Mouse (Mus musculus): ENCODE measurements around the gene P2ry2. TPM values are rescaled to one million over a fixed set of nuclear protein-coding genes. Genes with fewer than 3 reads are reported as not detected.

The P2ry2 gene
- total RNA-seq, 2 experiments from 2014 or later, result 0.57 to 0.91 TPM

DNA sequence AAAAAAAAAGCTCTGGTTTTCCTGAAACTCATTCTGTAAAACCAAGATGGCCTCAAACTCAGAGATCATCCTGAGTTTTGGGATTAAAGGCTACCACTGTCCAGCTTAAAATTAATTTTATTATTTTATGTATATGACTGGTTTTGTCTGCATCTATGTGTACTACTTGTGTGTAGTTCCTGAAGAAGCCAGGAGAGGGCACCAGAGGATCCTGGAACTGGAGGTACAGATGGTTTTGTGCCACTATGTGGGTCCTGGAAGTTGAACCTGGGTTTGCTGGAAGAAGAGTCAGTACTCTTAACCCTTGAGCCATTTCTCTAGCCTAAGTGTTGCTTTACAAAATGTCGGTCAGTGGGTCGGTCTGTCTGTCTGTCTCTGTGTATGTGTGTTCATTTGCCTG, 54.2 kb downstream of the P2ry2 start:
- intact Hi-C loops (cut with DNase I), result no loop called here
- DNase-seq (ENCODE audit: low spot score in 2 of 2), result no peak

DNA sequence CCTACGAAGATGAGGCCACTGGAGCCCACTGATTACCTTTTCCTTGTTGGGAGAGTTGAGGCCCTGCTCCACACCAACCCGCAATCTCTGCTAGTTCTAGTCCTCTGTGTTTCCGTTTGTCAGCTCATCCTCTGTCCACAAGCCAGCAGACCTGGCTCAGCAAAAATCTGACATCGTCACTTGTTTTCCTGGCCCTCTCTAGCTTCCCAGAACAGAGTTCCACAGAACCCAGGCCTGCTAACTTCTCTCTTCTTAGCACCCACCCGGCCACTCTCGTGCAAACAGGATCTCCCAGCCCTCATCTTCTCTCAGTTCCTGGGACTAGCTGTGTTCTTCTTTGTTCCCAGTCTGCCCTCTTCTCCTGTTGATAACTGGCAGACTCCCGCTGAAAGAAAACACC, 60.0 kb downstream of the P2ry2 start:
- DNase-seq (ENCODE audit: low spot score in 2 of 2), result no peak
- intact Hi-C loops (cut with DNase I), result no loop called here

DNA sequence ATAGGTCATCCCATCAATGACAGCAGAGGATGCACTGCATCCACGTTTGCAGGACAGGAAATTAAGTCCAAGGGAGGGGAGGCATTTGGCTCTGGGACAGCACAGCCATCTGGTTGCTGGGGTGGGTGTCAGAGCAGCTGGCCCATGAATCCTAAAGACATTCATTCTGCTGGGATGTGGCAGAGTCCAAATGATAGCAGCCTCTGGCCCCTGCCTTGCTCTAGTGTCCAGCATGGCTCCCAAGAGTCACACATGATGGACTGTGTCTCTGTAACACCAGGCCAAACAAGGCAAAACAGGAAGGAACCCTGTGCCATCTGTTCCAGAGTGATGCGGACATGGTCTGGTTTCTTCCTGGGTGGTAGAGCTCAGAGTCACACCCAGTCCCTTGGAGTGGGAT, 60.8 kb downstream of the P2ry2 start:
- intact Hi-C loops (cut with DNase I), result no loop called here
- no peak for DNase-seq (ENCODE audit: low spot score in 2 of 2)

DNA sequence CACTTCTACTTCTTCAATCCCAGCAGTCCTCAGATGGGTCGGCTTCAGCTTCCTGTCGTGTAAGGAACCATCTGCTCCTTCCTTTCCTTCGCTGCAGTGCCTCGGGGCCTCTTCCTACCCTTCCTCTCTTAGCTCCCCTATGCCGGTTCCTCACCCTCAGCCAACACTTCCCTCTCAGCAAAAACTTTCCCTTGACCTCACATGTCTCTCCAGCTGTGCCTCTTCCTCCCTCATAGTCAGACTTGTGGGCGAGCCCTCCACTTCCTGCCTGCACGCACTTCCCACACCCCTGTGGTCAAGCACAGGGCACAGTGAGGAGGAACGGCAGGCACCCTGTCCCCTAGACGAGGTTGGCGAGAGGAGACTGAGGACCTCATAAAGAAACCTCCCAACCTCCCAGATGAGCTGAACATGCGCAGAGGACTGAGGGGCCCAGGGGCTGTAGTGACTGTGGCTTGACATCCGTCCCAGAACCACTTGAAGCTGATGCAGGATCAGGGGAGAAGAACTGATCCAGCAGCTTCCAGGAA, 62.1 kb downstream of the P2ry2 start:
- no peak for DNase-seq (ENCODE audit: low spot score in 2 of 2)
- intact Hi-C loops (cut with DNase I), result no loop called here

DNA sequence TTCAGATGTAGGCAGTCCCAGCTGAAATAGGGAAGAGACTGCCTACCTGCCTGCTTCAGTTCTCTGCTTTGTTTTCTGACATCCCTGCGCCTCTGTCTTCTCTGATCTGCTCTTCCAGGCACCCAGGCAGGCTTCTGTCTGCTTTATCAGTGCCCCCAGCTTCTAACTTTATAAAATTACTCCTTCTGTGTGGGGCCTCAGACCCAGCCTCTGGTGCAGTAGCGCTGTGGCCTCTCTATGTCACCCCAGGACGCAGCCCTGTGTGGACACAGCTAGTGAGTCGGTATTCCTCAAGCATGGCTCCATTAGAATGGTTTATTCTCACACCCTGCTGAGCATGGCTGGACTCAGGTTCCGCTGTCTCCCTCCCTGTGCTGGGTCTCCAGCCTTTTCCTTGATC, 62.6 kb downstream of the P2ry2 start:
- DNase-seq (ENCODE audit: low spot score in 2 of 2), result no peak
- intact Hi-C loops (cut with DNase I), result no loop called here

Other genes starting within 250 kb of the P2ry2 start
- gene Relt, start 149.4 kb downstream of the P2ry2 start, total RNA-seq (2021), result 10 to 100 TPM; 15.1 to 17.0 TPM
- 100 to 1,000 TPM; 128 to 134 TPM for gene Arhgef17, start 80.8 kb downstream of the P2ry2 start, total RNA-seq (2021)
- gene P2ry6, start 38.2 kb downstream of the P2ry2 start, total RNA-seq (2021), result 1 to 10 TPM; 3.3 to 3.8 TPM
- 10 to 100 TPM; 31.3 to 41.8 TPM for gene Fchsd2, start 80.0 kb upstream of the P2ry2 start, total RNA-seq (2021)

Data from left cerebral cortex, postnatal 36 days (tissue).